Mouse (Mus musculus): ENCODE data around the gene Clec2l. TPM values are rescaled to one million over a fixed set of nuclear protein-coding genes. Genes with fewer than 3 reads are reported as not detected.

Gene Clec2l
- polyA plus RNA-seq, 1 experiment from 2014 or later = 12.9 TPM

GRCm38 (mm10) chr6:38715881-38716280 is 53.0 kb downstream of the Clec2l start:
- Histone ChIP-seq H3K36me3 (ENCODE audit: control insufficient read depth, insufficient read depth, low read length) (peaks cover 96% of the 10 kb centered on the region), H3K4me3 (replicated peaks; ENCODE audit: low read depth, low read length) (no peak overlapping the region), H3K4me2 (ENCODE audit: low read length) (no peak overlapping the region), H3K4me1 (ENCODE audit: control insufficient read depth, insufficient read depth, low read length) (no peaks in the 10 kb centered on the region), H3K27ac (replicated peaks; ENCODE audit: low read depth, low read length) (no peak overlapping the region), H3K9ac (replicated peaks; ENCODE audit: low read length) (no peak overlapping the region), H3K27me3 (ENCODE audit: control insufficient read depth, insufficient read depth, low read length) (no peaks in the 10 kb centered on the region), H3K9me3 (ENCODE audit: control insufficient read depth, low read length) (no peaks in the 10 kb centered on the region)
- ATAC-seq (ENCODE audit: low FRiP score, low TSS enrichment) (no peak), DNase-seq (no peak)
- WGBS = 95% methylated on average over 16 of the region's 16 CpGs

GRCm38 (mm10) chr6:38718625-38719024 is 55.8 kb downstream of the Clec2l start:
- Histone ChIP-seq H3K27ac (replicated peaks; ENCODE audit: low read depth, low read length) (no peak overlapping the region), H3K9me3 (ENCODE audit: control insufficient read depth, low read length) (no peaks in the 10 kb centered on the region), H3K4me2 (ENCODE audit: low read length) (no peak overlapping the region), H3K9ac (replicated peaks; ENCODE audit: low read length) (no peak overlapping the region), H3K36me3 (ENCODE audit: control insufficient read depth, insufficient read depth, low read length) (peaks cover 77% of the 10 kb centered on the region), H3K4me3 (replicated peaks; ENCODE audit: low read depth, low read length) (no peak overlapping the region), H3K27me3 (ENCODE audit: control insufficient read depth, insufficient read depth, low read length) (no peaks in the 10 kb centered on the region), H3K4me1 (ENCODE audit: control insufficient read depth, insufficient read depth, low read length) (no peaks in the 10 kb centered on the region)
- ATAC-seq (ENCODE audit: low FRiP score, low TSS enrichment) (no peak), DNase-seq (no peak)
- WGBS = 92% methylated on average over 7 of the region's 7 CpGs

- Histone ChIP-seq H3K4me2 (ENCODE audit: low read length) (no peak overlapping the region), H3K36me3 (ENCODE audit: control insufficient read depth, insufficient read depth, low read length) (peaks cover 71% of the 10 kb centered on the region)
- no peak for ATAC-seq (ENCODE audit: low FRiP score, low TSS enrichment)
Observed at GRCm38 (mm10) chr6:38719229-38719628, 56.4 kb downstream of the Clec2l start.

DNA sequence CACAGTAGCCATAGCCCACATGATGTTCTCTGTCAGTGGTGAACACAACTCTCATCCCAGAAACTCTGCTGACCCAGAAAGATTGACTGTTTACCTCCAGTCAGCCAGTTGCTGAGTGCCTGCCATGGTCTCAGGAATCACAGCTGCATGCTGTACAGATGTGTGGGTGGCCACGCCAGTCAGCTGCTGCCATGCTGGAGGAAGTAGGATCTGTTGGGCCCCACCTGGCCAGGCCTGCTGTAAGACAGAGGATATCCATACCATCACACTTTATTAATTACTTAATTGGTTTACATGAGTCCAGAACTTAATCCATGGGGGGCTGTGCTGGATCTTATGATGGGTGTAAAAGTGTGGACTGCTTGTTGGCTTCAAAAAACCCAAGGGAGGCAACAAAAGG is 58.5 kb downstream of the Clec2l start:
- Histone ChIP-seq H3K27me3 (ENCODE audit: control insufficient read depth, insufficient read depth, low read length) (no peaks in the 10 kb centered on the region), H3K4me2 (ENCODE audit: low read length) (no peak overlapping the region), H3K36me3 (ENCODE audit: control insufficient read depth, insufficient read depth, low read length) (peaks cover 50% of the 10 kb centered on the region), H3K4me1 (ENCODE audit: control insufficient read depth, insufficient read depth, low read length) (no peaks in the 10 kb centered on the region), H3K4me3 (replicated peaks; ENCODE audit: low read depth, low read length) (no peak overlapping the region), H3K27ac (replicated peaks; ENCODE audit: low read depth, low read length) (no peak overlapping the region), H3K9me3 (ENCODE audit: control insufficient read depth, low read length) (no peaks in the 10 kb centered on the region), H3K9ac (replicated peaks; ENCODE audit: low read length) (no peak overlapping the region)
- ATAC-seq (ENCODE audit: low FRiP score, low TSS enrichment) (no peak), DNase-seq (no peak)
- 90% methylated on average over 1 of the region's 1 CpGs for WGBS

More at GRCm38 (mm10) chr6:38719229-38719628, 56.4 kb downstream of the Clec2l start:
- Histone ChIP-seq H3K9me3 (ENCODE audit: control insufficient read depth, low read length) (no peaks in the 10 kb centered on the region), H3K9ac (replicated peaks; ENCODE audit: low read length) (no peak overlapping the region), H3K27ac (replicated peaks; ENCODE audit: low read depth, low read length) (no peak overlapping the region), H3K27me3 (ENCODE audit: control insufficient read depth, insufficient read depth, low read length) (no peaks in the 10 kb centered on the region), H3K4me1 (ENCODE audit: control insufficient read depth, insufficient read depth, low read length) (no peaks in the 10 kb centered on the region), H3K4me3 (replicated peaks; ENCODE audit: low read depth, low read length) (no peak overlapping the region)
- WGBS = 36% methylated on average over 6 of the region's 6 CpGs
- no peak for DNase-seq

GRCm38 (mm10) chr6:38725515-38725914 is 62.6 kb downstream of the Clec2l start:
- H3K27me3 ChIP-seq (ENCODE audit: control insufficient read depth, insufficient read depth, low read length) = no peaks in the 10 kb centered on the region
- no peak for ATAC-seq (ENCODE audit: low FRiP score, low TSS enrichment)
- DNase-seq = no peak
- H3K36me3 ChIP-seq (ENCODE audit: control insufficient read depth, insufficient read depth, low read length) = peaks cover 29% of the 10 kb centered on the region
- no peak overlapping the region for H3K9ac ChIP-seq (replicated peaks; ENCODE audit: low read length)
- 98% methylated on average over 3 of the region's 3 CpGs for WGBS
- H3K4me3 ChIP-seq (replicated peaks; ENCODE audit: low read depth, low read length) = no peak overlapping the region
- H3K27ac ChIP-seq (replicated peaks; ENCODE audit: low read depth, low read length) = no peak overlapping the region
- no peak overlapping the region for H3K4me2 ChIP-seq (ENCODE audit: low read length)
- peaks cover 6% of the 10 kb centered on the region; the same call in 1 of the 2 replicates for H3K4me1 ChIP-seq (ENCODE audit: control insufficient read depth, insufficient read depth, low read length)
- no peaks in the 10 kb centered on the region for H3K9me3 ChIP-seq (ENCODE audit: control insufficient read depth, low read length)

Other genes starting within 250 kb of the Clec2l start
- 26.7 and 27.3 TPM in 2 replicates for gene Ubn2, start 229.1 kb upstream of the Clec2l start, polyA plus RNA-seq (2014; fragmentation: Nextera tagmentation; extraction: Ambion mirVana)
- 178 and 234 TPM in 2 replicates for gene Fmc1, start 129.6 kb upstream of the Clec2l start, polyA plus RNA-seq (2014; fragmentation: Nextera tagmentation; extraction: Ambion mirVana)
- gene Luc7l2, start 111.7 kb upstream of the Clec2l start, polyA plus RNA-seq (2014; fragmentation: Nextera tagmentation; extraction: Ambion mirVana) = 48.3 and 54.9 TPM in 2 replicates
- 0.12 and 0.18 TPM in 2 replicates for gene Klrg2, start 25.8 kb upstream of the Clec2l start, polyA plus RNA-seq (2014; fragmentation: Nextera tagmentation; extraction: Ambion mirVana)
- gene Tbxas1, start 212.3 kb downstream of the Clec2l start, polyA plus RNA-seq (2014; fragmentation: Nextera tagmentation; extraction: Ambion mirVana) = 0.69 and 1.6 TPM in 2 replicates
- gene Hipk2, start 213.1 kb downstream of the Clec2l start, polyA plus RNA-seq (2014; fragmentation: Nextera tagmentation; extraction: Ambion mirVana) = 35.1 and 41.3 TPM in 2 replicates

All from midbrain, embryonic 14.5 days (tissue).